Mouse (Mus musculus): ENCODE data around the gene Aqp6. TPM values are rescaled to one million over a fixed set of nuclear protein-coding genes. Genes with fewer than 3 reads are reported as not detected.

Aqp6 gene
- total and polyA plus RNA-seq, 2 experiments = not detected

GRCm38 (mm10) chr15:99602206-99602820 lies 1.1 kb downstream of the Aqp6 start:
- Histone ChIP-seq H3K36me3 (ENCODE audit: control insufficient read depth, insufficient read depth, low read length) (no peaks in the 10 kb centered on the region), H3K27ac (replicated peaks; ENCODE audit: insufficient read depth, low read depth, low read length) (no peak overlapping the region), H3K27me3 (ENCODE audit: control insufficient read depth, insufficient read depth, low read length) (no peaks in the 10 kb centered on the region), H3K4me1 (ENCODE audit: control insufficient read depth, insufficient read depth, low read length) (no peaks in the 10 kb centered on the region), H3K4me3 (ENCODE audit: insufficient read depth, low read depth, low read length) (no peak overlapping the region), H3K9ac (ENCODE audit: low read depth, low read length) (no peak overlapping the region), H3K79me2 (ENCODE audit: control insufficient read depth, insufficient read depth, low read length) (no peaks in the 10 kb centered on the region)
- WGBS = 87% methylated on average over 17 of the region's 17 CpGs
- DNase-seq (ENCODE audit: extremely low read depth, low read depth, low spot score) = no peak
- TF ChIP-seq CTCF (IDR thresholded peaks at IDR 0.05; ENCODE audit: low read depth, low read length) (no peak), POLR2A (IDR thresholded peaks at IDR 0.05; ENCODE audit: extremely low read depth, insufficient read depth, low read length) (no peak)

- TF ChIP-seq POLR2A (IDR thresholded peaks at IDR 0.05; ENCODE audit: extremely low read depth, insufficient read depth, low read length) (no peak), CTCF (IDR thresholded peaks at IDR 0.05; ENCODE audit: low read depth, low read length) (no peak)
- Histone ChIP-seq H3K79me2 (ENCODE audit: control insufficient read depth, insufficient read depth, low read length) (no peaks in the 10 kb centered on the region), H3K27ac (replicated peaks; ENCODE audit: insufficient read depth, low read depth, low read length) (no peak overlapping the region), H3K4me1 (ENCODE audit: control insufficient read depth, insufficient read depth, low read length) (no peaks in the 10 kb centered on the region), H3K36me3 (ENCODE audit: control insufficient read depth, insufficient read depth, low read length) (no peaks in the 10 kb centered on the region), H3K9ac (ENCODE audit: low read depth, low read length) (no peak overlapping the region), H3K27me3 (ENCODE audit: control insufficient read depth, insufficient read depth, low read length) (no peaks in the 10 kb centered on the region), H3K4me3 (ENCODE audit: insufficient read depth, low read depth, low read length) (no peak overlapping the region)
- WGBS = 75% methylated on average over 7 of the region's 7 CpGs
- no peak for DNase-seq (ENCODE audit: extremely low read depth, low read depth, low spot score)
Observed at GRCm38 (mm10) chr15:99603216-99603615, 2.0 kb downstream of the Aqp6 start.

- no peak for TF ChIP-seq POLR2A (IDR thresholded peaks at IDR 0.05; ENCODE audit: extremely low read depth, insufficient read depth, low read length)
- no peak for TF ChIP-seq CTCF (IDR thresholded peaks at IDR 0.05; ENCODE audit: low read depth, low read length)
- Histone ChIP-seq H3K27me3 (ENCODE audit: control insufficient read depth, insufficient read depth, low read length) (no peaks in the 10 kb centered on the region), H3K4me1 (ENCODE audit: control insufficient read depth, insufficient read depth, low read length) (no peaks in the 10 kb centered on the region), H3K27ac (replicated peaks; ENCODE audit: insufficient read depth, low read depth, low read length) (no peak overlapping the region), H3K4me3 (ENCODE audit: insufficient read depth, low read depth, low read length) (no peak overlapping the region), H3K79me2 (ENCODE audit: control insufficient read depth, insufficient read depth, low read length) (no peaks in the 10 kb centered on the region), H3K9ac (ENCODE audit: low read depth, low read length) (no peak overlapping the region), H3K36me3 (ENCODE audit: control insufficient read depth, insufficient read depth, low read length) (no peaks in the 10 kb centered on the region)
- DNase-seq (ENCODE audit: extremely low read depth, low read depth, low spot score) = no peak
- WGBS = 65% methylated on average over 2 of the region's 3 CpGs
Observed at GRCm38 (mm10) chr15:99605595-99605994, 4.4 kb downstream of the Aqp6 start.

GRCm38 (mm10) chr15:99606515-99606914 lies 5.3 kb downstream of the Aqp6 start:
- WGBS = 44% methylated on average over 5 of the region's 5 CpGs
- Histone ChIP-seq H3K4me1 (ENCODE audit: control insufficient read depth, insufficient read depth, low read length) (no peaks in the 10 kb centered on the region), H3K27ac (replicated peaks; ENCODE audit: insufficient read depth, low read depth, low read length) (no peak overlapping the region), H3K27me3 (ENCODE audit: control insufficient read depth, insufficient read depth, low read length) (no peaks in the 10 kb centered on the region), H3K36me3 (ENCODE audit: control insufficient read depth, insufficient read depth, low read length) (no peaks in the 10 kb centered on the region), H3K4me3 (ENCODE audit: insufficient read depth, low read depth, low read length) (no peak overlapping the region), H3K79me2 (ENCODE audit: control insufficient read depth, insufficient read depth, low read length) (no peaks in the 10 kb centered on the region), H3K9ac (ENCODE audit: low read depth, low read length) (no peak overlapping the region)
- TF ChIP-seq CTCF (IDR thresholded peaks at IDR 0.05; ENCODE audit: low read depth, low read length) (no peak), POLR2A (IDR thresholded peaks at IDR 0.05; ENCODE audit: extremely low read depth, insufficient read depth, low read length) (no peak)
- DNase-seq (ENCODE audit: extremely low read depth, low read depth, low spot score) = no peak

- no peak for DNase-seq (ENCODE audit: extremely low read depth, low read depth, low spot score)
- no peak for TF ChIP-seq CTCF (IDR thresholded peaks at IDR 0.05; ENCODE audit: low read depth, low read length)
- TF ChIP-seq POLR2A (IDR thresholded peaks at IDR 0.05; ENCODE audit: extremely low read depth, insufficient read depth, low read length) = no peak
- no peaks in the 10 kb centered on the region for H3K27me3 ChIP-seq (ENCODE audit: control insufficient read depth, insufficient read depth, low read length)
- H3K36me3 ChIP-seq (ENCODE audit: control insufficient read depth, insufficient read depth, low read length) = no peaks in the 10 kb centered on the region
- 65% methylated on average over 10 of the region's 10 CpGs for WGBS
- no peaks in the 10 kb centered on the region for H3K4me1 ChIP-seq (ENCODE audit: control insufficient read depth, insufficient read depth, low read length)
- H3K79me2 ChIP-seq (ENCODE audit: control insufficient read depth, insufficient read depth, low read length) = no peaks in the 10 kb centered on the region
- H3K27ac ChIP-seq (replicated peaks; ENCODE audit: insufficient read depth, low read depth, low read length) = no peak overlapping the region
- no peak overlapping the region for H3K4me3 ChIP-seq (ENCODE audit: insufficient read depth, low read depth, low read length)
- H3K9ac ChIP-seq (ENCODE audit: low read depth, low read length) = no peak overlapping the region
Observed at GRCm38 (mm10) chr15:99607388-99608113, 6.4 kb downstream of the Aqp6 start.

All from liver, adult 2 months (tissue).